Mouse (Mus musculus) liver, postnatal 0 days (tissue): ENCODE results near the gene Slc16a6.

Experiments used
- CTCF ChIP-seq: sonication (generic); IDR thresholded peaks from 2 replicates; pipeline ENCODE4 v1.5.1; 2016; ENCODE audit warnings: antibody characterized with exemption, low read depth
- EP300 ChIP-seq: IDR thresholded peaks from 2 replicates; pipeline ENCODE4 v1.6.1; 2016; ENCODE audit warnings: antibody characterized with exemption, low read depth, mild to moderate bottlenecking

DNA sequence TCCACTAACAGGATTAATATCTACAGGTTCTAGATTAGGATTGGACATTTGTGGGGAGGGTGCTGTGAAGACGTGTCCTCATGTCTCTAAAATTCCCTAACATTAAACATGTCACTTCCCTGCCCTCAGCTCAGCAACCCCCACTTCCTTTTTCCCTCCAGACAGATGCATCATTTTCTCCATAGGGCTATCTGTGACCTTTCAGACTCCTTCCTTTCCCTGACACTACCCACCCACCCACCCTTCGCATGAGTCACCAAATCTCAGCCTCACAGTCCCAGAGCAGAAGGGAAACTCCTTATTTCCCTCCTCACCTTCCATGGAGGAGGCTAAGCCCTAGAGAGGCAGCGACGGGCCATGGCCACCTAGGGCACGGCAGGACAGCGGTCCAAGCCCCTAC is 59.8 kb downstream of the Slc16a6 start, which contains the start of gene 9930022D16Rik:
- no peak for TF ChIP-seq CTCF
- no peak for TF ChIP-seq EP300
